Mouse (Mus musculus): ENCODE measurements around the gene Cyp2u1. TPM values are rescaled to one million over a fixed set of nuclear protein-coding genes. Genes with fewer than 3 reads are reported as not detected.

Gene Cyp2u1
- polyA plus RNA-seq, 2 experiments from 2014 or later = 0.97 to 1.3 TPM

GRCm38 (mm10) chr3:131254991-131255390 lies 48.0 kb downstream of the Cyp2u1 start:
- ATAC-seq = no peak

GRCm38 (mm10) chr3:131251601-131252000 lies 51.4 kb downstream of the Cyp2u1 start:
- no peak for ATAC-seq

GRCm38 (mm10) chr3:131250978-131251377 lies 52.0 kb downstream of the Cyp2u1 start:
- ATAC-seq = no peak

GRCm38 (mm10) chr3:131250283-131250682 lies 52.7 kb downstream of the Cyp2u1 start:
- ATAC-seq = peak; percentile 57

- no peak for ATAC-seq
These were observed 54.6 kb downstream of the Cyp2u1 start for GRCm38 (mm10) chr3:131248444-131248843.

DNA sequence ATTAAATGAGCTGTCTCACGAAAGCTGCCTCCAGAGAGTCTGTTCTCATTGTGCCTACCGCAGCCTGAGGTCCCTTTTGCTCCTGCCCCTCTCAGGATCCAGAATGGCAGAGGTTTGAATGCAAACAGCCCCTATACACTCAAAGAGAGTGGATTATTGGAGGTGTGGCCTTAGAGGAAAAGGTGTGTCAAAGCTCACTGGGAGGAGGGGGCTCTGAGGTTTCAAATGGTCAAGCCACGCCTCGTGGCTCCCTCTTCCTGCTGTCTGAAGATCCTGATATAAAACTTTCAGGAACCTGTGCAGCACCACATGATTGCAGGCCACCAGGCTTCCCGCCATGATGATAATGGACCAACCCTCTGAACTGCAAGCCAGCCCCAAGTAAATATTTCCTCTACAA lies 55.2 kb downstream of the Cyp2u1 start:
- no peak for ATAC-seq

DNA sequence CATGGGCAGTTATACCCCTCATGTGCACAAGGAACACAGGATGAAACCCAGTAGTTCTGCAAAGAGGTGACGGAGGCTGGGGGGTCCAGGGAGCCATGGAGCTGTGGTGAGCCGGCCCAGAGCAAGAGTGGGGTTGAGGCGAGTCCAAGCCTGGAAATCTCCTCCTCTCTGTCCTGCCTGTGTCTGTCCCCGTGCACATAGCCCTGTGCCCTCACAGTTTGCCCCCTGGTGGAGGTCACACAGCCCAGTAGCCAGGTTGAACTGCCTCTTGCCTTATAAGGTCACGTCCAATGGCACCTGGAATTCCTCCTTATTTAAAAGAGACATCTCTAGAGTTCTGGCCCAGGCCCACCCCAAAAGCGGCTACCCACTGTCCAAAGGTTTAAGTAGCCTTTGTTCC lies 55.6 kb downstream of the Cyp2u1 start:
- ATAC-seq = no peak

- ATAC-seq = no peak
These were observed 56.4 kb downstream of the Cyp2u1 start for GRCm38 (mm10) chr3:131246579-131247046.

DNA sequence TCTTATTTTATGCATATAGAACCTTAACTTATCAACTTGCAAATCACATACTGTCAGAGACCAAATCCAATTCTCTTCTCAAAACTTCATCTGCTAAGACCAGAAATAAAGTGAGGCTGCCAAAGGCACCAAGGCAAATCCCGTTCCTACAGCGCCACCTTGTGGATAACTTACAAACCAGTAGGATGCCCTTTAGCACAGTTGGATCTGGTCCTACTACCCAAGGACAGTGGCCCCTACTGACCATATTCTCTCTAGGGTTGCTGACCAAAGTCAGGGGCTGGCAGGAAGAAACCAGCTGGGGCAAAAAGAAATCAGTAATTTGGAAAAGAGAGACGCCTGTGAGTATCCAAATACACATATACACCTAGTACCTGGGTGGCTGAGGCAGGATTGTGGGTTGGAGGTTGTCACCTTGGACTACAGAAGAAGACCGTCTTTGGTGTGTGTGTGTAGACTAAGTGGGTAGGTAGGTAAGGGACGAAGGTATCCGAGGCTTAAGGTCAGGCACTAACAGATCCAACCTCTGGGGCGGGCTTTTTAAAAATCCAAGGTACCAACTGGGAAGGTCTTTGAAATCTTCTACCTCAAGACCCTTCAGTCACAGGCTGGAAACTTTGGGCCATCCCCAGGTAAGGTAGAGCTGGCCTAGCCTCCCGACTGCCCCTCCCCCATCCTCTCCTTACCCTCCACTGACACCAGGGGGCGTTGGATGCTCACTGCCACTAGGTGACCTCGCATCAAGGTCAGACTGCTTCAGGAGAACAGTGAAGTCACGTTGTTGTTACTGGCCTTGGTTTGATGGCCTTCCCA lies 57.1 kb downstream of the Cyp2u1 start:
- peak; percentile 69 for ATAC-seq

Other genes starting within 250 kb of the Cyp2u1 start
- 100 to 1,000 TPM; 208 to 272 TPM for gene Lef1, start 192.8 kb downstream of the Cyp2u1 start, polyA plus RNA-seq (2017; shearing (Covaris generic))
- gene Hadh, start 31.1 kb downstream of the Cyp2u1 start, polyA plus RNA-seq (2017; shearing (Covaris generic)) = 10 to 100 TPM; 78.8 to 91.6 TPM
- gene Sgms2, start 188.2 kb upstream of the Cyp2u1 start, polyA plus RNA-seq (2017; shearing (Covaris generic)) = not detected